Mouse (Mus musculus) heart, embryonic 10.5 days (tissue): ENCODE measurements around the gene Flcn. TPM values are rescaled to one million over a fixed set of nuclear protein-coding genes. Genes with fewer than 3 reads are reported as not detected.

ENCODE experiments used
- DNase-seq: peaks from one replicate; pipeline ENCODE4 v3.0.0-alpha.2; 2017; ENCODE audit warnings: low spot score
- H3K27ac ChIP-seq: fragments of 300-500 bp; sonication (generic); 2 replicates; pipeline ENCODE4 v1.5.1; 2016; ENCODE audit warnings: mild to moderate bottlenecking
- H3K27me3 ChIP-seq: fragments of 300-500 bp; sonication (generic); 2 replicates; pipeline ENCODE4 v1.6.1; 2016; ENCODE audit warnings: mild to moderate bottlenecking; ENCODE audit not compliant: poor library complexity, insufficient read depth, severe bottlenecking
- H3K36me3 ChIP-seq: fragments of 300-500 bp; sonication (generic); 2 replicates; pipeline ENCODE4 v1.6.1; 2016; ENCODE audit warnings: mild to moderate bottlenecking, moderate library complexity
- H3K4me1 ChIP-seq: fragments of 300-500 bp; sonication (generic); 2 replicates; pipeline ENCODE4 v1.6.1; 2016; ENCODE audit warnings: mild to moderate bottlenecking
- H3K4me3 ChIP-seq: fragments of 300-500 bp; sonication (generic); 2 replicates; pipeline ENCODE4 v1.5.1; 2016; ENCODE audit warnings: mild to moderate bottlenecking, moderate library complexity
- H3K9me3 ChIP-seq: fragments of 300-500 bp; sonication (generic); 2 replicates; pipeline ENCODE4 v1.6.1; 2016; ENCODE audit warnings: mild to moderate bottlenecking, moderate library complexity
- WGBS: fragments of 180-500 bp; shearing (Covaris S2); methylation state at CpG from one replicate; pipeline ENCODE4 v1.1.7; 2016; 5-methylcytosine and 5-hydroxymethylcytosine counted together
- polyA plus RNA-seq: library from polyadenylated mRNA; unstranded; fragments of >200 nt; fragmentation: Nextera tagmentation; extraction: Ambion mirVana; gene quantifications from 2 replicates; pipeline ENCODE4 v1.2.1, GENCODE M21; 2016

The Flcn gene
- polyA plus RNA-seq, 1 experiment from 2014 or later = 25.0 TPM

DNA sequence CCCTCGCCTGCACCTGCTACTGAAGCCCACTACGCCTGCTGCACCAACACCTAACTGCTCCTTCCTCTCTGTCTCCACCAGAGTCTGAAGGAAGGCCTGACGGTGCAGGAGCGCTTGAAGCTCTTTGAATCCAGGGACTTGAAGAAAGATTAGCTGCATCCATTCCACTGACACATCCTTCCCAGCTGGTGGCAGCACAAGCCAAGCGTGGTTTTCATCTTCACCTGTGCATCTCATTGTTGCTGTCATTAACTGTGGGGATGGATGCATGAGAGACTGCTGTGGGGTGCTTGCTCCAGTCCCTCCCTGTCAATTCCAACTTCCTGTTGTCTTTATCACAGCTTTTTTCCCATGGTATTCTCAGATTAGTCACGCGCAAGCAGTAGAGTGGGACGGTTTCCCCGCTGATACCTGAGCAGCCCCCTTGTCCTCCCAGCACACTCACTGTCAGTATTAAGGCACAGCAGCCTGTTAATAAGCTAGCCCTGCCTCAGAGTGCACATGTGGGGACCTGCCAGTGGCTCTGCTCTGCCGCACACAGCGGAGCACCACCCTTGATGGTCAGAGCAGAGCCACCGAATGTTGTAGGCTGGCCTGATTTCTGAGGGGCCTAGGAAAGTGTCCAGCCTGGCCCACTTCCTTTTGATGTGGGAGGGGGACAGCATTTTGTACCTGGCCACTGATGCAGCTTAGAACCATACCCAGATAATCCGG is 34.2 kb downstream of the Flcn start:
- H3K27me3 ChIP-seq = no peaks in the 10 kb centered on the region
- 89% methylated on average over 13 of the region's 13 CpGs for WGBS
- H3K36me3 ChIP-seq = peaks cover 78% of the 10 kb centered on the region

DNA sequence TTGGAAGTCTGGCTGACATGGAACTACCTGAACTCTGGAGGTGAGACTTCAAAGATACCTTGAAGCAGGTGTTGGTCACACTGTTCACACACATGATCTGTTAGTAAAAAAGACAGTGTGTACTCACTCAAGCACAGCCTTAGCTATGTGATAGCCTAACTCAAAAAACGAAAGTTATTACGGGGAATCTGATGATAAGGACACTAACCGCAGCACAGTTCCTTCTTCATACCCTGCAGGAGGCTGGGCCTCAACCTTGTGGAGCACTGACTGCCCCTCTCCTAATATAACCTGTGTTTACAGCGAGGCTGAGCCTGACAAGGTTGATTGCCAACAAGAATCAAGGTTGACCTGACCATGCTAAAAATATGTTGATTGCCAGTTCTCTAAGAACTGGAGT is 35.3 kb downstream of the Flcn start:
- DNase-seq = no peak
- Histone ChIP-seq H3K4me1 (peaks cover 12% of the 10 kb centered on the region), H3K4me3 (no peak overlapping the region), H3K9me3 (no peaks in the 10 kb centered on the region), H3K27me3 (no peaks in the 10 kb centered on the region), H3K27ac (no peak overlapping the region), H3K36me3 (peaks cover 89% of the 10 kb centered on the region)
- 85% methylated on average over 4 of the region's 4 CpGs for WGBS

More for the DNA sequence above, 34.2 kb downstream of the Flcn start:
- no peak for DNase-seq
- Histone ChIP-seq H3K9me3 (no peaks in the 10 kb centered on the region), H3K27ac (no peak overlapping the region), H3K4me1 (peaks cover 12% of the 10 kb centered on the region; the same call in 1 of the 2 replicates), H3K4me3 (no peak overlapping the region)

DNA sequence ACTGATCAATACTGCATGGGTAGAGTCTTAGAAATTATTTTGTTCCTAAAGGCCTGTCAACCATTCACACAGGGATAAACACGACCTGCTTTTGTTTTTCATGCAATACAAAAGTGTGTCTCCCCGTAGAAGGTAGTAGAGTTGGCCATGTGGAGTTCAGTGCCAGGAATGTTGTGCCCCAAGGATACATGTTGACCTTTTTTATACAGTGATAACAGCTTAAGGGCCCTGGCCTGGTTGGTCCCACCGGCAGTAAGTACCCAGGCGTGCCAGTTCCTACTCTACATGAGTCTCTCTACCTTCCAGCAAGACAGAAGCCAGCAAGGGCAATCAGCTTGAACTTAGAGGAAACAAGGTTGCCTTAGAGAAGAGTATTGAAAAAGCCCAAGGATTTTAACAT is 36.9 kb downstream of the Flcn start:
- H3K36me3 ChIP-seq = peaks cover 93% of the 10 kb centered on the region
- 91% methylated on average over 4 of the region's 4 CpGs for WGBS
- H3K4me1 ChIP-seq = peaks cover 9% of the 10 kb centered on the region
- H3K27me3 ChIP-seq = no peaks in the 10 kb centered on the region
- H3K4me3 ChIP-seq = no peak overlapping the region
- H3K27ac ChIP-seq = no peak overlapping the region
- no peaks in the 10 kb centered on the region for H3K9me3 ChIP-seq
- no peak for DNase-seq

DNA sequence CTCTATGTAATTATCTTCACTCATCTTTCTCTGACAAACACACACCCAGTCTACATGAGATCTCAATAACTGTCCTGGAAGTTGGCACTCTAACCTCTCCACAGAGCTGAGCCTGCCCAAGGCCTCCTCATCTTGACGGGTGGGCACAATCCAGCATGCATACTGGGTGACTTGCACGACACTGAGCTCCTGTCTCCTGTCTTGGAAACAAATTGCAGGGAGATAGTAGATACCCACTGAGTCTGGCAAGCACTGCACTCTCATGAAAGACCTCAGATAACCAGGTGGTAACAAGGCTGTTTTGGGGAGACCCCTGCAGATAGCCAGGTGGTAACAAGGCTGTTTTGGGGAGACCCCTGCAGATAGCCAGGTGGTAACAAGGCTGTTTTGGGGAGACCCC is 37.5 kb downstream of the Flcn start:
- H3K4me3 ChIP-seq = no peak overlapping the region
- H3K27ac ChIP-seq = no peak overlapping the region
- peaks cover 94% of the 10 kb centered on the region for H3K36me3 ChIP-seq
- H3K9me3 ChIP-seq = no peaks in the 10 kb centered on the region
- WGBS = 85% methylated on average over 2 of the region's 2 CpGs
- no peaks in the 10 kb centered on the region for H3K27me3 ChIP-seq
- no peak for DNase-seq
- H3K4me1 ChIP-seq = peaks cover 9% of the 10 kb centered on the region

DNA sequence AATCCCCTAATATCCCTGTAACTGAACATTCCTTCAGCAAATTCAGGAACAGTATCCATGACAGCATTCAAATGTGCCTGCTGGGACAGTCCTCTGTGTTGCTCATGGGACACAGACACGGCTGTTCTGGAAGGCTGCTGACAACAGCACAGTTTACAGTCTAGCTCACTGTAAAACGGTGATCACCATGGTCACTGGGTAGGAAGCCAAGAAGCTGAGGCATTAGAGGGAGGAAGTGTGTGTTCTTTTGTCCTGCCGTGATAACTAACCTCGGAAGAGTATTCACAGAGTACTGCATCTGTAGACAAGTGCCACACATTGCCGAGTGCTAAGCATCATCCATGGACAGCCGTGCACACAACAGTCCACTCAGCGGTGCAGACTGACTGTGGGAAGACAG is 39.1 kb downstream of the Flcn start:
- Histone ChIP-seq H3K27me3 (no peaks in the 10 kb centered on the region), H3K4me3 (no peak overlapping the region), H3K9me3 (no peaks in the 10 kb centered on the region), H3K36me3 (peaks cover 92% of the 10 kb centered on the region), H3K4me1 (peaks cover 9% of the 10 kb centered on the region), H3K27ac (no peak overlapping the region)
- no peak for DNase-seq
- 80% methylated on average over 7 of the region's 7 CpGs for WGBS

DNA sequence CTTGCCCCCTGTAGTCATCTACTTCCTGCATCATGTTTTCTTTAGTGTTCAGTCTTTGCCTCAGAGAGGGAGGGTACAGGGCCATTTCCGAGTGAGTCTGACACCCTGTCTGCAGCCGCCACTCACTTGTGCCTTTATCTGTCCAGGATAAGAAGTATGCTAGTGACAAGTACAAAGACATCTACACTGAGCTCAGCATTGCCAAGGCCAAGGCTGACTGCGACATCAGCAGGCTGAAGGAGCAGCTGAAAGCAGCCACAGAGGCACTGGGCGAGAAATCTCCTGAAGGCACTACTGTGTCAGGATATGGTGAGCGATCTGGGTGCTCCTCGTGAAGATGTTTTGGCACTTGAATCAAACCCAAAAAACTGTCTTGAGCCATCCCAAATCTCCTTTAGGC is 40.1 kb downstream of the Flcn start:
- H3K4me1 ChIP-seq = peaks cover 9% of the 10 kb centered on the region
- no peak overlapping the region for H3K4me3 ChIP-seq
- no peak for DNase-seq
- H3K36me3 ChIP-seq = peaks cover 96% of the 10 kb centered on the region
- H3K27ac ChIP-seq = no peak overlapping the region
- H3K27me3 ChIP-seq = no peaks in the 10 kb centered on the region
- no peaks in the 10 kb centered on the region for H3K9me3 ChIP-seq
- 42% methylated on average over 6 of the region's 6 CpGs for WGBS

DNA sequence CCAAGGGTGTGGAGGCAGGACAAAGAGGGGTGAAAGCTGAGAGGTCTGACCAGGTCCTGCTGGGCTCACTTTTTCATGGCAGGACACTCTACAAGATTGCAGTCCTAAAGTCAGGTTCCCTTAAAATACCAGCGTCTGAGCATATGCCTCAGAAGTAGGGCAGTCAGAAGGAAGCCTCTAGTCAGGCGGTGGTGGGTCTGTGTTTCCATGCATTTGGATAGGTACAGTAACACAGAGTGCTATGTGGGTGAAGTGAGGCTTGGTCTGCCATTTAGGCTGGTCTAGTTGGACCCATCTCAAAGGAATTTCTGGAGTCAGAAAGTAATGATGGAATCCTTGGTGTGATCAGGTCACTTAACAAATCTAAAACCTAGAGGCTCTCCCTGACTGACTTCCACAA is 40.5 kb downstream of the Flcn start:
- H3K36me3 ChIP-seq = peaks cover 97% of the 10 kb centered on the region
- 76% methylated on average over 2 of the region's 2 CpGs for WGBS

DNA sequence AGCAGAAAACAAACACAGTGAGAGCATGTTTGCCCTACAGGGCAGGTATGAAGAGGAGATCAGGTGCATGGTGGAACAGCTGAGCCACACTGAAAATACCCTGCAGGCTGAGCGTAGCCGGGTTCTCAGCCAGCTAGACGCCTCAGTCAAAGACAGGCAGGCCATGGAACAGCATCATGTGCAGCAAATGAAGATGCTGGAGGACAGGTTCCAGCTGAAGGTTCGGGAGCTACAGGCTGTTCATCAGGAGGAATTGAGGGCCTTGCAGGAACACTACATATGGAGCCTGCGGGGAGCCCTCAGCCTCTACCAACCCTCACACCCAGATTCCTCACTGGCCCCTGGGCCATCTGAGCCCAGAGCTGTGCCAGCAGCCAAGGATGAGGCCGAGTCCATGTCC is 49.0 kb downstream of the Flcn start:
- peaks cover 96% of the 10 kb centered on the region for H3K36me3 ChIP-seq
- DNase-seq = no peak
- H3K4me3 ChIP-seq = no peak overlapping the region
- H3K27ac ChIP-seq = no peak overlapping the region
- no peaks in the 10 kb centered on the region for H3K27me3 ChIP-seq
- no peaks in the 10 kb centered on the region for H3K9me3 ChIP-seq
- 91% methylated on average over 6 of the region's 6 CpGs for WGBS
- H3K4me1 ChIP-seq = peaks cover 14% of the 10 kb centered on the region

More for the DNA sequence above, 40.5 kb downstream of the Flcn start:
- no peak overlapping the region for H3K4me3 ChIP-seq
- DNase-seq = no peak
- no peaks in the 10 kb centered on the region for H3K27me3 ChIP-seq
- H3K9me3 ChIP-seq = no peaks in the 10 kb centered on the region
- H3K4me1 ChIP-seq = peaks cover 9% of the 10 kb centered on the region
- no peak overlapping the region for H3K27ac ChIP-seq

DNA sequence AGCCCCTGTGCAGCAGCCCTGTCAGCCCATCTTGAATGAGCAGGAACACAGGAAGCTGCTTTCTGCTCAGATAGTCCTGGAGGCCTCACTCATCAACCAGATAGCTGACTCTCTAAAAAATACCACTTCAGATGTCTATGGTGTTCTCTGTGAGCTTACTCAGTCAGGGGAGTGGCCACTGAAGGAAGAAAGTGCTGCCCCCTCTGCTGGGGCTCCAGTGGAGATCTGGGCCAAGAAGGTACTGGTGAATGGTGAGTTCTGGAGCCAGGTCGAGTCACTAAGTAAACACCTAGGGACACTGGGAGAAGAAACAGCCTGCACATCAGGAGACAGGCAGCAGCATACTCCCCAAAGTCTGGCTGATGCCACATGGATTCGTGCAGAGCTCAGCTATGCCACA is 50.2 kb downstream of the Flcn start:
- peak overlapping the region; percentile 32; the same call in 1 of the 2 replicates for H3K27ac ChIP-seq

DNA sequence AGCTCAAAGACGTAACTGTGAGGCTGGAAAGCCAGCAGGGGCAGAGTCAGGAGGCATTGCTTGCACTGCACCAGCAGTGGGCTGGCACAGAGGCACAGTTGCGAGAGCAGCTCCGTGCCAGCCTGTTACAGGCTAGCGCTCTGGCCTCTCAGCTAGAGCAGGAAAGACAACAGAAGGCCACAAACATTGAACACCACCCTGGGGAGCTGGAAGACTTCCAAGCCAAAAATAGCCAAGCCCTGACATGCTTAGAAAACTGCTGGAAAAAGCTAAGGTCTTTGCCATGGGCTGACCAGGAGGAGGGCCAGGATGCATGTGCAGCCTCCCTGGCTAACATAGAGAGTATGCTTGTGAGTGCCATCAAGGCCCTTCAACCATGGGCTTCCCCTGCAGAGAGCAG is 50.6 kb downstream of the Flcn start:
- WGBS = 75% methylated on average over 4 of the region's 4 CpGs
- peak overlapping the region; percentile 32; the same call in 1 of the 2 replicates for H3K27ac ChIP-seq
- no peak for DNase-seq
- no peaks in the 10 kb centered on the region for H3K9me3 ChIP-seq
- H3K4me1 ChIP-seq = peaks cover 14% of the 10 kb centered on the region
- H3K36me3 ChIP-seq = peaks cover 95% of the 10 kb centered on the region
- no peak overlapping the region for H3K4me3 ChIP-seq
- no peaks in the 10 kb centered on the region for H3K27me3 ChIP-seq

More for the DNA sequence above, 50.2 kb downstream of the Flcn start:
- no peaks in the 10 kb centered on the region for H3K27me3 ChIP-seq
- H3K4me1 ChIP-seq = peaks cover 14% of the 10 kb centered on the region
- WGBS = 72% methylated on average over 2 of the region's 2 CpGs
- H3K9me3 ChIP-seq = no peaks in the 10 kb centered on the region
- H3K4me3 ChIP-seq = no peak overlapping the region
- peaks cover 96% of the 10 kb centered on the region for H3K36me3 ChIP-seq
- DNase-seq = no peak

DNA sequence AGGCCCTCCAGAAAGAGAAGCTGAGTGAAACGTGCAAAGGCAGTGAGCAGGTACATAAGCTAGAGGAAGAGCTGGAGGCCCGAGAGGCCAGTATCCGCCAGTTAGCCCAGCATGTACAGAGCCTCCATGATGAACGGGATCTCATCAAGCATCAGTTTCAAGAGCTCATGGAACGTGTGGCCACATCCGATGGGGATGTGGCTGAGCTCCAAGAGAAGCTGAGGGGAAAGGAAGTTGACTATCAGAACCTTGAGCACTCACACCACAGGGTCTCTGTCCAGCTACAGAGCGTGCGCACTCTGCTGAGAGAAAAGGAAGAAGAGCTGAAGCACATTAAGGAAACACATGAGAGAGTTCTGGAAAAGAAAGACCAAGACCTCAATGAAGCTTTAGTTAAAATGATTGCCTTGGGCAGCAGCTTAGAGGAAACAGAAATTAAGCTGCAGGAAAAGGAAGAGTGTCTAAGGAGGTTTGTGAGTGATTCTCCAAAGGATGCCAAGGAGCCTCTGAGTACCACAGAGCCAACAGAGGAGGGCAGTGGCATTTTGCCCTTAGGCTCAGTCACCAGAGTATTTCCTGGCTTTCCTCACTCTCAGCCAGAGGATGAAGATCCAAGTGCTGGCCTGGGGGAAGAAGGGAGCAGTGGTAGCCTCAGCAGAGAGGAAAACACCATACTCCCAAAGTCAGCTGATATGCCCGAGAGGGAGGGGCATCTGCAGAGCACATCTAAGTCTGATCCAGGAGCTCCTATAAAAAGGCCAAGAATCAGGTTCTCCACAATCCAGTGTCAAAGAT is 51.4 kb downstream of the Flcn start:
- Histone ChIP-seq H3K4me3 (no peak overlapping the region), H3K4me1 (peaks cover 14% of the 10 kb centered on the region), H3K27ac (0 out of 2 replicates have a peak overlapping the region, but pooled peaks have one; percentile 32), H3K9me3 (no peaks in the 10 kb centered on the region), H3K27me3 (no peaks in the 10 kb centered on the region), H3K36me3 (peaks cover 95% of the 10 kb centered on the region)
- 89% methylated on average over 9 of the region's 9 CpGs for WGBS
- no peak for DNase-seq

DNA sequence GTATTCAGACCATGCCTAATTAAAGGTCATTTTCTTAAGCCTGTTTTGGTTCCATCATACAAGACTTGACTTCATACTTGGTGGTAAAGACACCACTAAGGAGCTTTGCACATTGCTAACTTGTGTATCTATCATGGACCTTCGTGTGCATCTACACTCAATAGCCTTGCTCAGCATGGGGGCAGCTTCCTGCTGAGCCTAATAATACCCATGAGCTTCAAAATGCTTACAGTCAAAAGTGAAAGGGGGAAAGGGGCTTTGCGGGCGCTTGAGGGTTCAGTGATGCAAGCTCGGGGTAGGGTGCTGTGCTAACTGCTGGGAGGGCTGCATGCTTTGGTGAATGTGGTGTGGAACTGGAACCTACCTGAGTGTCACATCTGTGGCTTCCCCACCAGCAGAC is 53.5 kb downstream of the Flcn start:
- H3K4me1 ChIP-seq = peaks cover 14% of the 10 kb centered on the region
- DNase-seq = no peak
- H3K9me3 ChIP-seq = no peaks in the 10 kb centered on the region
- H3K27ac ChIP-seq = no peak overlapping the region
- peaks cover 99% of the 10 kb centered on the region for H3K36me3 ChIP-seq
- no peaks in the 10 kb centered on the region for H3K27me3 ChIP-seq
- no peak overlapping the region for H3K4me3 ChIP-seq
- 91% methylated on average over 4 of the region's 4 CpGs for WGBS

DNA sequence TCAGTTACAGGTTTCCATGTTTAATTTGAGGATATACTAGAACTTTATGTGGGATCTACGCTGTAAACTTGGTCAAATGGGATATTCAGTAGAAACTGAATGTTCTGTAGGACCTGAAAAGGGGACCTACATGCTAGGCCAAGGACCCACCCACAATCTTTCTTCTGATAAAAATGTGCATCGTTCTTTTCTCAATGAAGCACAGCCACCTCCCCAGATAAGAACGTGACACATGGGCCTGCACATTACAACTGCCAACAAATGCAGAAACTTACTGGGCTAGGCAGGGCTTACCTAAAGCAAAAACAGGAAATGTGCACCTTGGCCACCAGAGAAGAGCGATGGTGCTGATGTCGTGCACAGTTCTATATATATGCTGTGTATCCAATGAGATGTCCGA is 55.3 kb downstream of the Flcn start:
- no peak overlapping the region for H3K4me3 ChIP-seq
- no peak overlapping the region for H3K27ac ChIP-seq
- no peaks in the 10 kb centered on the region for H3K27me3 ChIP-seq
- peaks cover 11% of the 10 kb centered on the region for H3K4me1 ChIP-seq
- peaks cover 99% of the 10 kb centered on the region for H3K36me3 ChIP-seq
- 93% methylated on average over 6 of the region's 6 CpGs for WGBS
- no peak for DNase-seq
- no peaks in the 10 kb centered on the region for H3K9me3 ChIP-seq
